Mouse (Mus musculus): ENCODE measurements around the gene B4galt2. TPM values are rescaled to one million over a fixed set of nuclear protein-coding genes. Genes with fewer than 3 reads are reported as not detected.

B4galt2 gene
- total RNA-seq (2015; ENCODE audit: low replicate concordance) (0.19 TPM in 1 of 2 replicates, not detected in the other), total RNA-seq (2017; ENCODE audit: low replicate concordance) (0.14 TPM in 1 of 2 replicates, not detected in the other)

GRCm38 (mm10) chr4:117882701-117883691 lies at the start of gene B4galt2:
B4galt2 (minus strand) TSS chr4:117883487.
- ATAC-seq (replicated peaks; ENCODE audit: low FRiP score, poor library complexity, severe bottlenecking), result no peak

GRCm38 (mm10) chr4:117929391-117929881 lies 46.1 kb upstream of the B4galt2 start, which contains the start of gene Artn:
Artn (minus strand) TSS chr4:117929763.
- peak; percentile 7 for ATAC-seq (replicated peaks; ENCODE audit: low FRiP score, poor library complexity, severe bottlenecking)

GRCm38 (mm10) chr4:117928699-117929241 lies 45.5 kb upstream of the B4galt2 start:
- peak; percentile 85 for ATAC-seq (replicated peaks; ENCODE audit: low FRiP score, poor library complexity, severe bottlenecking)

- ATAC-seq (replicated peaks; ENCODE audit: low FRiP score, poor library complexity, severe bottlenecking), result peak; percentile 51
These were observed 44.9 kb upstream of the B4galt2 start for GRCm38 (mm10) chr4:117928234-117928633.

GRCm38 (mm10) chr4:117926545-117927482 lies 43.5 kb upstream of the B4galt2 start:
- ATAC-seq (replicated peaks; ENCODE audit: low FRiP score, poor library complexity, severe bottlenecking), result no peak

GRCm38 (mm10) chr4:117924916-117925315 lies 41.6 kb upstream of the B4galt2 start:
- ATAC-seq (replicated peaks; ENCODE audit: low FRiP score, poor library complexity, severe bottlenecking), result no peak

- ATAC-seq (replicated peaks; ENCODE audit: low FRiP score, poor library complexity, severe bottlenecking), result no peak
These were observed 40.2 kb upstream of the B4galt2 start for GRCm38 (mm10) chr4:117923450-117923849.

- no peak for ATAC-seq (replicated peaks; ENCODE audit: low FRiP score, poor library complexity, severe bottlenecking)
These were observed 38.1 kb upstream of the B4galt2 start for GRCm38 (mm10) chr4:117921358-117921757.

GRCm38 (mm10) chr4:117918762-117919161 lies 35.5 kb upstream of the B4galt2 start:
- ATAC-seq (replicated peaks; ENCODE audit: low FRiP score, poor library complexity, severe bottlenecking), result no peak

GRCm38 (mm10) chr4:117918261-117918660 lies 35.0 kb upstream of the B4galt2 start:
- ATAC-seq (replicated peaks; ENCODE audit: low FRiP score, poor library complexity, severe bottlenecking), result no peak

- ATAC-seq (replicated peaks; ENCODE audit: low FRiP score, poor library complexity, severe bottlenecking), result no peak
These were observed 34.6 kb upstream of the B4galt2 start for GRCm38 (mm10) chr4:117917847-117918246.

- ATAC-seq (replicated peaks; ENCODE audit: low FRiP score, poor library complexity, severe bottlenecking), result no peak
These were observed 34.1 kb upstream of the B4galt2 start for GRCm38 (mm10) chr4:117917402-117917801.

GRCm38 (mm10) chr4:117916386-117916785 lies 33.1 kb upstream of the B4galt2 start:
- ATAC-seq (replicated peaks; ENCODE audit: low FRiP score, poor library complexity, severe bottlenecking), result no peak

- no peak for ATAC-seq (replicated peaks; ENCODE audit: low FRiP score, poor library complexity, severe bottlenecking)
These were observed 32.3 kb upstream of the B4galt2 start for GRCm38 (mm10) chr4:117915489-117916105.

- ATAC-seq (replicated peaks; ENCODE audit: low FRiP score, poor library complexity, severe bottlenecking), result peak; percentile 93
These were observed 31.5 kb upstream of the B4galt2 start, which contains the start of gene Ipo13 for GRCm38 (mm10) chr4:117914591-117915442. Ipo13 (minus strand) TSS chr4:117914999.

GRCm38 (mm10) chr4:117914031-117914430 lies 30.7 kb upstream of the B4galt2 start:
- peak; percentile 8 for ATAC-seq (replicated peaks; ENCODE audit: low FRiP score, poor library complexity, severe bottlenecking)

- no peak for ATAC-seq (replicated peaks; ENCODE audit: low FRiP score, poor library complexity, severe bottlenecking)
These were observed 30.1 kb upstream of the B4galt2 start for GRCm38 (mm10) chr4:117913421-117913820.

- no peak for ATAC-seq (replicated peaks; ENCODE audit: low FRiP score, poor library complexity, severe bottlenecking)
These were observed 29.5 kb upstream of the B4galt2 start for GRCm38 (mm10) chr4:117912685-117913273.
